Mouse (Mus musculus) frontal cortex, postnatal 36 days (tissue): ENCODE measurements around the gene Guk1.

Experiments used
- DNase-seq, 2 experiments: peaks; one replicate each; pipeline ENCODE4 v3.0.0; 2022; ENCODE audit warnings: low spot score in 2 of 2

Guk1 gene

DNA sequence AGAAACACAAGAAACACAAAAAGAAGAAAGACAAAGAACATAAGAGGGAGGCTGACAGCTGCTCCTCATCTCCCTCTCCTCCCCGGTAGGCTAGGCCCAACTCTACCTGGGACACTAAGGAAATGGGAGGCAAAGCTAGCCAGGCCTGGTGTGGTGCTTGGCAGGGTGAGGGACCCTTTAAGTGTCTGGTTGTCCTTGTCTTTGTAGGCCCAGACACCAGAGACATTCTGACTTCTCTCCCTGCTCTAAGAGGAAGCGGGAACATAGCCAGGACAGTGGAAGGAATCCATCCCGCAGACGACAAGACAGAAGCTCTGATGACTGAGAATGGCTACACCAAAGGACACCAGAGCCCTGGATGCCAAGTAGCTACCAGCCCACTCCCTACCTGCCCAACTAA is 18.0 kb upstream of the Guk1 start:
- DNase-seq, result no peak

DNA sequence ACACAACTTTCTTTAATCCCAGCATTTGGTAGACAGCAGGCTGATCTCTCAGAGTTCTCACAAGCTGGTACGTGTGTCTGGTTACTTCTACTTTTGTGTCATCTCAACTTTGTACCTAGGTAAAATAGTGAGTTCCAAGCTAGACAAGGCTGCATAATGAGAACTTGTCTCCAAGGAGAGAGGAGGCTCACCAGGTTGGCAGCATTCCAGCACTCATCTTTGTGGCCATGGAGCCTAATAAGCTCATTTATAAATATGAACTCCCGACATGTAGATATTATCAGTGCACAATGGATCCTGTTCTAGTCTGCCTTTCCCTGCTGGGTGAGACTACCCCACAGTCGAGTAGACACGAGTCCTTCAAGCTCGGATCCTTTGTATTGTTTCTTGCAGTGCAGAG is 17.6 kb upstream of the Guk1 start:
- DNase-seq, result no peak

DNA sequence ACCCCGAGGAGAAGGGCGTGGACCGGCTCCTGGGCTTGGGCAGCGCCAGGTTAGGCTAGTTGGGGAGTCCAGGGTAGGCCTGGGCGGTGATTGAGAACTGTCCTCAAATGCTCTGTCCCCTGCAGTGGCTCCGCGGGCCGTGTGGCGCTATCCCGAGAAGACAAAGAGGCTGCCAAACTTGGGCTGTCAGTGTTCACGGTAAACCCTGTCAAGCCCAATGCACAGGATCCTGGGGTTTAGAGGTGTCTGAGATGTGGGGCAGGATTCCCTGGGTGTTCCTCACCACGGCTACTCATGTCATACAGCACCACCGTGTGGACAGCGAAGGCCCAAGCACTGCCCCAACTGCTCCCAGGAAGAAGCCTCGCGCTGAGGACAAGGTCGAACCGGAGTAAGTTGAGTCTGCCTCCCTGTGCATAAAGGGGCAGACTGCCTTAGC is 17.0 kb upstream of the Guk1 start:
- peak; percentile 57 to 62 for DNase-seq

DNA sequence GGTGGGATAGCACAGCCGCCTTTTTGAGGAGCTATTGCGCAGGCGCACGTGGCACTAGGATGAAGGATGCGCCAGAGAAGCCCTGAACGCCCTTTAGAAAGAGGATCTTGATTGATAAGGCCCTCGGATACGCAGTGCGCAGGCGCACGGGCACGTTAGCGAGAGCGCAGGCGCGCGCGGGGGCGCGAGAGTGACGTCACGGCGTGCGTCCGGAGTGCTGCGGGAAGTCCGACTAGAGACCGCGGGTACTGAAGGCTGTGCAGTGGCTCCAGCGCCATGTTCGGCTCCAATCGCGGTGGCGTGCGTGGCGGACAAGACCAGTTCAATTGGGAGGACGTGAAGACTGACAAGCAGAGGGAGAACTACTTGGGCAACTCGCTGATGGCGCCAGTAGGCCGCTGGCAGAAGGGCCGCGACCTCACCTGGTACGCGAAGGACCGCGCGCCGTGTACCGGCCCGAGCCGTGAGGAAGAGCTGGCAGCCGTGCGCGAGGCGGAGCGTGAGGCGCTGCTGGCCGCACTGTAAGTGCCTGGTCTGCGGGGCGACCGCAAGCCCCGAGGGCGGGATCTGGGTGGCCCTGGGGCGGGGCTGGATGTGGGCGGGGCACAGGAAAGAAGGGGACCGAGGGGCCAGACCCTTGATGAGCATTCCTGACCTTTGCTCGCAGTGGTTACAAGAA is 16.3 kb upstream of the Guk1 start, which contains the start of gene 2310033P09Rik:
Gene 2310033P09Rik, plus strand, starts transcription at position 169 of the 679 bp plus-strand sequence.
- DNase-seq, result peak; percentile 95

DNA sequence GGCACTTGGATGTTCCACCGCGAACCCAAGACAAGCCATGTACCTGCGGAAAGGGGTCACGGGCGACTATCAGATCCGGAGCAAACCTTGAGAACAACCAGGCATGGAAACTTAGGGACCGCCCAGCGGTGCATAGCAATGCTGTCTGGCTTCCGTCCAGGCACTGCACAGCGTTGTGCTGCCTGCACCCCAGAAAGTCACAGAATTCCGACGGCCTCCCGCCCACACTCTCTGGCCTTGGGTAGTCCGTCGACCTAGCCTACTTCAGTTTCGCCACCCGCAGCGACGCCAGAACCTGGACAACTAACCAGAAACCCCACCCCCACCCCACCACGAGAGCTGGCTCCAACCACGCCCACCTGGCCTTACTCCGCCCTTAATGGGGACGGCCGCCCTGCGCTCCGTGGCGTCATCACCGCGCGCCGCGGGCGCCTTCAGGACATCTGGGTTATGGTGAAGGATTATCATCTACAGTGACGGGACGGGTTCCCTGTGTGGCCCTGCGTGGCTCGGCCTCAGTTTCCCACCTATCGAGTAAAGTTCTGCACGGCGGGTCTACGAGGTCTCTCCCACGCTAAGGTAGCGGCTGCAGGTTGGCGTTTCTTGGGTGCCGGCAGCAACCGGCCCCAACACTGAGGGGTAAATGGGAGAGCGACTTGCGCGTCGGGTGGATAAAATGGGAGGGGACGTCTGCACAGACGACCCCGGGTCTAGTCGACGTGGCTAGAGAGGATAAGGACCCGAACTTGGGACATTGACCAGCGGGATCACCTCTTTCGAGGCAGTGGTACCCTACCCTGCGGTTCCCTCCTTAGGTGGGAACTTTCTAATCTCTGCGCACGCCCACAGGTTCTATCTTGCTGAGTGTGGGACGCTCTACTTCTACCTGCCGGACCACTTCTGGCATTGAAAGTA is 10.3 kb upstream of the Guk1 start, which contains the start of gene Mrpl55:
Gene Mrpl55, plus strand, starts transcription at position 406 of the 915 bp plus-strand sequence.
- peak; percentile 93 to 94 for DNase-seq

GRCm38 (mm10) chr11:59201216-59202002 is 9.4 kb upstream of the Guk1 start:
- DNase-seq, result no peak

- no peak for DNase-seq
Measured at GRCm38 (mm10) chr11:59196230-59196629, 4.2 kb upstream of the Guk1 start.

- peak; percentile 90 to 94 for DNase-seq
Measured at GRCm38 (mm10) chr11:59191231-59192058, 567 bp downstream of the Guk1 start.

GRCm38 (mm10) chr11:59187706-59188105 is 4.3 kb downstream of the Guk1 start:
- DNase-seq, result no peak

DNA sequence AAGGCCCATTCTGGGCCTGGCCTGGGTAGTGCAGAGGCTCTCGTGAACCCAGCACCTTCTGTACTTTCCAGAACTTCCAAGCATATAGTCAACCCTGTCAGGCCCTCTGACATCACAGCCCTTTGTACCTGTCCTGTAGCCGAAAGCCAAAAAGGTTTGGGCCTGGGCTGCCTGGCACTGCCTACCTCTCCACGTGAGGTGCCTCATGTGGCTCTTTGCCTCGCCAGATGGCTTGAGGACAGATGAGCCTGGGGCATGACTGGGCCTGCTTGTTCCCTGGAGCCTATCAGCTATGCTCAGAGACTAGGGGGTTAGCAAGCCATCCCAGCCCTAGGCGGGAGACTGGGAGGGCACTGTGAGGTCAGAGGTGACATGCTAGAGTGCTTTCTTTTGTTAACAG is 6.5 kb downstream of the Guk1 start:
- DNase-seq, result no peak

- peak; percentile 28 to 54 for DNase-seq
Measured at GRCm38 (mm10) chr11:59183821-59184220, 8.2 kb downstream of the Guk1 start.

DNA sequence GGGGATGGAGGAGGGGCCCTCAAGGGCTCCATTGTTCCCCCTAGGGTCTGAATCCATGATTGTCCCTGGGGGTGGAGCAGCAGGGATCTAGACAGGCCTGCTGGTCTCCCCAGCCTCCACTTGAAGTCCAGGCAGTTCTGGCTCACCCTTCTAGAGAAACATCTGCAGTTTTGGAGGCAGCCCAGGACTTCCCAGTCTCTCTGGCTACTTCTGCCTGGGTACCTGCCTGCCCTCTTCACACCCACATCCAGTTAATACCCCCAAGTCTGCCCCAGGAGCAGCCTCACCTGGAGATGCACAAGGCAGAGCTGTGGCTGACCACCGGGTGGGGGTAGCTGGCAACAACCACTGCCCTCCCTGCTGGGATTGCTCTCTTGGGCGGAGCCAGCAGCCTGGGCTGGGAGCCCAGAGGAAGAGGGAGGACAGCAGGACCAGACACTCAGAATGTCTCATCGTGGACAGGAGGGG is 9.1 kb downstream of the Guk1 start, which contains the start of gene Gjc2:
Gene Gjc2, minus strand, starts transcription at position 350 of the 468 bp plus-strand sequence.
- DNase-seq, result peak in 1 of 2 experiments; percentile 14

DNA sequence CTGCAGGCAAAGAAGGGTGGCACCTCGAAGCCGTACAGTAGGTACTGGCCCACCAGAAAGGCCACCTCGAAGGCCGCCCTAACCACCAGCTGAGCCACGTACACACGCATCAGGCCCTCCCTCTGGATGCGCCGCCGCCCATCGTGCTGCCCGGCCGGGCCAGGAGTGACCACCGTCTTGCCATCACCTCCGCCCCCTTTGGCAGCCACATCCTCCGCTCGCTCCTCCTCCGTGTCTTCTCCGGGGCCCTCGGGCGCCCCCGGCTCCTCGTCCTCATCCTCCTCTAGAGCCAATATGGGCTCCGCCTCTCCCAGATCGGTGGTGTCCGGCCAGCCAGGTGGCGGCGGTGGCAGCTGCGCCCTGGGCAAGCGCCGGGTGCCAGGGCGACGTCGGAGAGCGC is 15.1 kb downstream of the Guk1 start:
- DNase-seq, result no peak

DNA sequence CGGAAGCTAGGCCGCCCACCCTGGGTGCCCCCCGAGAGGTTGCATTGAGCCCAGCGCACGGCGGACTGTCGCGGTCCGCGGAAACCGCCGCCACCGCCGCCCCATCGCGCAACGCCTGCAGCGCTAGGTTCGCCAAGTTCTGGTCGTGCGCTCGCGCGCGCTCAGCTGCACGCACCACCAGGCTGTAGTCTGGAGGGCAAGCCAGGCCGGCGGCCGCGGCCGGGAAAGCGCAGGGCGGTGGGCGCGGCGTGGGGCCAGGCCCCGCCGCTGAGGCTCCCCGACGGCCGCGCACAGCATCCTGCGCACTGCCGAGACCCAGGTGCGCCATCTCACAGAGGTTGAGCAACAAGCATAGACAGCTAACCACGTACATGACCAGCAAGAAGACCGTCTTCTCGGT is 15.5 kb downstream of the Guk1 start:
- no peak for DNase-seq

- no peak for DNase-seq
Measured at GRCm38 (mm10) chr11:59174189-59174838, 17.7 kb downstream of the Guk1 start.

DNA sequence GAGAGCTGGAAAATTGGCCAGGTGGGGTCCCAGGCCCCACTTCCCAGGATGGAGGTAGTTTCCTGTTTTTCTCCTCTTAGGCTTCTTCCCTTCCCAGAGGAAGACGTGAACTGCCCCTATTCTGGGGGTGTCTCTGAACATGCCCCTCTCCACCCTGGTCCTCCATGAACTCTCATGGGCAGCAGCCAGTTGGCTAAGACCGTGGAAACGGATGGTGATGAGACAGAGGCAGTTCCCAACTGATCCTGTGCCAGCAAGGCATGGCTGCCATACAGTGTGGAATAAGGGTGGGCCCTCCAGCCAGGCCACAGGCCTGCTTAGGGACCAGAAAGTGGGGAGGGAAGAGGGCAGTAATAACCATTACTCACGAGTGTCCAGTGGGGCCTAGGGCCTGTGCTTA is 21.5 kb downstream of the Guk1 start:
- no peak for DNase-seq

DNA sequence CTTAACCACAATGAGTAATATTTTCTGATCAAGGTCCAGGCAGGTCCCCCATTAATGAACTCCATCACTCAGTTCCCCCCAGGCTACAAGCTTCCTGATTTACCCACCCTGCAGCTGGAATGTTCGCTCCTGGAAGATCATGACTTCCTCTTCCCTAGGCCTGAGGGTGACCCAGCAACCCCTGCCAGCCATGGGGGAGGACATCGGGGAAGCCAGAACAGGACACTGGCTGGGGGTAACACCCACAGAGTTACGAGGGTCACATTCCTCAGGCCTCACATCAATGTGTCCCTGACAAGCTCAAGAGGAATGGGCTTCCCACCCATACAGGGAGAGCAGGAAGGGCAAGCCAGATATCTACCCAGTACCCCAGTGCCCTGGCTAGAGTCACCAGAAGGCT is 22.2 kb downstream of the Guk1 start:
- no peak for DNase-seq

GRCm38 (mm10) chr11:59165616-59166241 is 26.3 kb downstream of the Guk1 start:
- no peak for DNase-seq

DNA sequence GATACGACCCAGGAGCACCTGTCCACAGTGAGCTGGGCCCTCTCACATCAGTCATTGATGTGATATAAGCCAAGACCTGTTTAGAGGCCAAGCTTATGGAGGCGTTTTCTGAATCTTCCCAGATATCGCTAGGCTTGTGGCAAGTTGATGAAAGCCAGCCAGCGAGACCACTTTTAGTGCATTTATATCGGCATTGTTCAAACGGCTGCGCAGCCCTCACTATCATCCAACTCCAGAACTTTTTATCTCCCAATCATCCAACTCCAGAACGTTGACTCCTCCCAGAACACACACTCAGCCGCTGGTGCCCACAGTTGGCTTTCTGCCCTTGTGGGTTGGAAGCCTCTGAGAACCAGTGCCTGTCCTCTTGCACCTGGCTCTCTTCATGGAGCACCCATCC is 27.6 kb downstream of the Guk1 start:
- no peak for DNase-seq
